Comparison of ENCODE assay signal across 11 mouse cellular contexts in genomic region chr14:51069617-51070016, GRCm38 (mm10). TPM values are rescaled to one million over a fixed set of nuclear protein-coding genes. Genes with fewer than 3 reads are reported as not detected.
DNase-seq lines count a peak whose midpoint lies in the region; ATAC-seq lines count a peak whose summit lies in the region.
"Had no signal": no experiment of that assay in that cellular context is flagged by ENCODE, and none has a peak within 500 bp of the region (broad histone marks: within the 10 kb centered on the region; RNA-seq: fewer than 3 reads in every experiment).

No protein-coding gene starts in this region.

- H3K27me3 ChIP-seq in limb, embryonic 11.5 days (ENCODE audit: control insufficient read depth, insufficient read depth, low read length), result no peaks in the 10 kb centered on the region
- H3K27me3 ChIP-seq in limb, embryonic 10.5 days (ENCODE audit: low read depth, poor library complexity, severe bottlenecking), result no peaks in the 10 kb centered on the region
- no peaks in the 10 kb centered on the region for H3K27me3 ChIP-seq in hindbrain, embryonic 13.5 days
- H3K27me3 ChIP-seq: lung, embryonic 15.5 days had no signal

- no peak overlapping the region for H3K27ac ChIP-seq in limb, embryonic 11.5 days (replicated peaks; ENCODE audit: low read depth, low read length)
- no peak overlapping the region for H3K27ac ChIP-seq in limb, embryonic 10.5 days
- no peak overlapping the region for H3K27ac ChIP-seq in hindbrain, embryonic 13.5 days
- H3K27ac ChIP-seq: lung, embryonic 15.5 days had no signal

- H3K4me3 ChIP-seq in limb, embryonic 11.5 days (ENCODE audit: low read depth, low read length), result no peak overlapping the region
- H3K4me3 ChIP-seq in limb, embryonic 10.5 days, result no peak overlapping the region
- H3K4me3 ChIP-seq in hindbrain, embryonic 13.5 days, result no peak overlapping the region
- H3K4me3 ChIP-seq: lung, embryonic 15.5 days had no signal

- WGBS in limb, embryonic 11.5 days, result 84% methylated on average over 2 of the region's 2 CpGs
- WGBS in limb, embryonic 10.5 days, result 79% methylated on average over 2 of the region's 2 CpGs
- WGBS in hindbrain, embryonic 13.5 days, result 78% methylated on average over 2 of the region's 2 CpGs

- H3K36me3 ChIP-seq in limb, embryonic 11.5 days (ENCODE audit: control insufficient read depth, insufficient read depth, low read length), result no peaks in the 10 kb centered on the region
- no peaks in the 10 kb centered on the region for H3K36me3 ChIP-seq in limb, embryonic 10.5 days
- no peaks in the 10 kb centered on the region for H3K36me3 ChIP-seq in hindbrain, embryonic 13.5 days
- H3K36me3 ChIP-seq: lung, embryonic 15.5 days had no signal

- no peaks in the 10 kb centered on the region for H3K9me3 ChIP-seq in limb, embryonic 11.5 days (ENCODE audit: control insufficient read depth, low read length)
- H3K9me3 ChIP-seq in limb, embryonic 10.5 days (replicated peaks), result no peaks in the 10 kb centered on the region
- no peaks in the 10 kb centered on the region for H3K9me3 ChIP-seq in hindbrain, embryonic 13.5 days
- H3K9me3 ChIP-seq: lung, embryonic 15.5 days had no signal

- no peak for ATAC-seq in CD4-positive, CD25-positive, alpha-beta regulatory T cell, adult 4 months
- ATAC-seq in limb, embryonic 11.5 days (ENCODE audit: insufficient number of reproducible peaks, low FRiP score, low TSS enrichment, low read depth), result no peak
- no peak for ATAC-seq in hindbrain, embryonic 13.5 days (ENCODE audit: low FRiP score)

- peak; percentile 82 for DNase-seq in CD4-positive, CD25-positive, alpha-beta regulatory T cell, adult 2 months (ENCODE audit: low read depth, low spot score)
- DNase-seq in limb, embryonic 11.5 days (ENCODE audit: low spot score), result peak; percentile 42
- DNase-seq in limb, embryonic 10.5 days (ENCODE audit: low spot score), result no peak
- peak; percentile 77 for DNase-seq in c-Kit-positive CD71-positive TER-119-negative erythroid progenitor cells, embryonic 14.5 days (ENCODE audit: low read depth)
- DNase-seq in retina, embryonic 14.5 days (ENCODE audit: low spot score), result peak; percentile 53
- DNase-seq in urinary bladder, postnatal 25 days (ENCODE audit: low spot score), result no peak

- no peak overlapping the region for H3K4me2 ChIP-seq in limb, embryonic 11.5 days (ENCODE audit: low read depth, severe bottlenecking)
- H3K4me2 ChIP-seq in hindbrain, embryonic 13.5 days, result no peak overlapping the region
- H3K4me2 ChIP-seq: lung, embryonic 15.5 days had no signal

- H3K4me1 ChIP-seq in limb, embryonic 11.5 days (ENCODE audit: control insufficient read depth, insufficient read depth, low read length), result no peaks in the 10 kb centered on the region
- H3K4me1 ChIP-seq in limb, embryonic 10.5 days, result 0 out of 2 replicates have a peak, but pooled peaks cover 5% of the 10 kb centered on the region
- H3K4me1 ChIP-seq in hindbrain, embryonic 13.5 days (replicated peaks), result peaks cover 10% of the 10 kb centered on the region

- H3K9ac ChIP-seq in limb, embryonic 11.5 days (ENCODE audit: low read length), result no peak overlapping the region
- no peak overlapping the region for H3K9ac ChIP-seq in hindbrain, embryonic 13.5 days
- H3K9ac ChIP-seq: lung, embryonic 15.5 days had no signal

RNA-seq across cellular contexts. Expression of gene Olfr750, which starts 4.6 kb away (rescaled TPM):
- polyA plus RNA-seq in CD4-positive, CD25-positive, alpha-beta regulatory T cell, adult 4 months (2017; shearing (Covaris generic)), result not detected
- polyA plus RNA-seq in limb, embryonic 11.5 days (2014; fragmentation: Nextera tagmentation; extraction: Ambion mirVana), result not detected in 2 replicates
- not detected in 2 replicates for polyA plus RNA-seq in limb, embryonic 10.5 days (2016; fragmentation: Nextera tagmentation; extraction: Ambion mirVana)
- 0.05 TPM in 1 of 2 replicates, not detected in the other for polyA plus RNA-seq in hindbrain, embryonic 13.5 days (2015; fragmentation: Nextera tagmentation; extraction: Ambion mirVana)
- polyA plus RNA-seq: C2C12; lung, embryonic 15.5 days; stomach, embryonic 16.5 days had no signal

RNA-seq across cellular contexts. Expression of gene Rnase12, which starts 12.2 kb away (rescaled TPM):
- polyA plus RNA-seq in CD4-positive, CD25-positive, alpha-beta regulatory T cell, adult 4 months (2017; shearing (Covaris generic)), result not detected
- not detected in 2 replicates for polyA plus RNA-seq in limb, embryonic 11.5 days (2014; fragmentation: Nextera tagmentation; extraction: Ambion mirVana)
- 0.30 TPM in 1 of 2 replicates, not detected in the other for polyA plus RNA-seq in limb, embryonic 10.5 days (2016; fragmentation: Nextera tagmentation; extraction: Ambion mirVana)
- polyA plus RNA-seq in hindbrain, embryonic 13.5 days (2015; fragmentation: Nextera tagmentation; extraction: Ambion mirVana), result not detected in 2 replicates
- polyA plus RNA-seq: C2C12; lung, embryonic 15.5 days had no signal

RNA-seq across cellular contexts. Expression of gene Rnase11, which starts 19.7 kb away (rescaled TPM):
- not detected for polyA plus RNA-seq in CD4-positive, CD25-positive, alpha-beta regulatory T cell, adult 4 months (2017; shearing (Covaris generic))
- not detected in 2 replicates for polyA plus RNA-seq in limb, embryonic 11.5 days (2014; fragmentation: Nextera tagmentation; extraction: Ambion mirVana)
- polyA plus RNA-seq in limb, embryonic 10.5 days (2016; fragmentation: Nextera tagmentation; extraction: Ambion mirVana), result not detected in 2 replicates
- polyA plus RNA-seq in hindbrain, embryonic 13.5 days (2015; fragmentation: Nextera tagmentation; extraction: Ambion mirVana), result not detected in 2 replicates
- polyA plus RNA-seq: C2C12; lung, embryonic 15.5 days; stomach, embryonic 16.5 days had no signal

RNA-seq across cellular contexts. Expression of gene Rnase4, which starts 21.3 kb away (rescaled TPM):
- 10 to 100 TPM in 1 of 2 experiments, 1 to 10 TPM in 1; 9.8 to 16.6 TPM for polyA plus RNA-seq in CD4-positive, CD25-positive, alpha-beta regulatory T cell, adult 4 months (2017; shearing (Covaris generic))
- polyA plus RNA-seq in limb, embryonic 11.5 days (2014; fragmentation: Nextera tagmentation; extraction: Ambion mirVana), result 7.1 and 8.8 TPM in 2 replicates
- polyA plus RNA-seq in limb, embryonic 10.5 days (2016; fragmentation: Nextera tagmentation; extraction: Ambion mirVana), result 5.1 and 6.6 TPM in 2 replicates
- 15.3 and 17.5 TPM in 2 replicates for polyA plus RNA-seq in hindbrain, embryonic 13.5 days (2015; fragmentation: Nextera tagmentation; extraction: Ambion mirVana)

RNA-seq across cellular contexts. Expression of gene Ang, which starts 21.3 kb away (rescaled TPM):
- 1 to 10 TPM; 4.0 to 5.0 TPM for polyA plus RNA-seq in CD4-positive, CD25-positive, alpha-beta regulatory T cell, adult 4 months (2017; shearing (Covaris generic))
- 1.9 and 2.2 TPM in 2 replicates for polyA plus RNA-seq in limb, embryonic 11.5 days (2014; fragmentation: Nextera tagmentation; extraction: Ambion mirVana)
- polyA plus RNA-seq in limb, embryonic 10.5 days (2016; fragmentation: Nextera tagmentation; extraction: Ambion mirVana), result 1.5 and 1.8 TPM in 2 replicates
- 4.1 and 4.4 TPM in 2 replicates for polyA plus RNA-seq in hindbrain, embryonic 13.5 days (2015; fragmentation: Nextera tagmentation; extraction: Ambion mirVana)

Comparison
In these comparisons a context has a peak if more than half of its experiments do, and no peak if none do; other contexts are left out.
1. DNase-seq: peak in CD4-positive, CD25-positive, alpha-beta regulatory T cell, adult 2 months (single experiment), limb, embryonic 11.5 days (single experiment), c-Kit-positive CD71-positive TER-119-negative erythroid progenitor cells, embryonic 14.5 days (single experiment) and retina, embryonic 14.5 days (single experiment); none in limb, embryonic 10.5 days (single experiment) and urinary bladder, postnatal 25 days (single experiment).